Mouse (Mus musculus) lung, adult 18-20 months (tissue): ENCODE data around the gene Phf2.

Experiments used
- DNase-seq, 2 experiments: peaks; one replicate each; pipeline ENCODE4 v3.0.0; 2022; ENCODE audit warnings: mixed read lengths in 2 of 2

The Phf2 gene

GRCm38 (mm10) chr13:48870771-48871731 lies at the start of gene Phf2:
Gene Phf2, minus strand, starts transcription at chr13:48871119.
- peak in 1 of 2 experiments; percentile 29 for DNase-seq

DNA sequence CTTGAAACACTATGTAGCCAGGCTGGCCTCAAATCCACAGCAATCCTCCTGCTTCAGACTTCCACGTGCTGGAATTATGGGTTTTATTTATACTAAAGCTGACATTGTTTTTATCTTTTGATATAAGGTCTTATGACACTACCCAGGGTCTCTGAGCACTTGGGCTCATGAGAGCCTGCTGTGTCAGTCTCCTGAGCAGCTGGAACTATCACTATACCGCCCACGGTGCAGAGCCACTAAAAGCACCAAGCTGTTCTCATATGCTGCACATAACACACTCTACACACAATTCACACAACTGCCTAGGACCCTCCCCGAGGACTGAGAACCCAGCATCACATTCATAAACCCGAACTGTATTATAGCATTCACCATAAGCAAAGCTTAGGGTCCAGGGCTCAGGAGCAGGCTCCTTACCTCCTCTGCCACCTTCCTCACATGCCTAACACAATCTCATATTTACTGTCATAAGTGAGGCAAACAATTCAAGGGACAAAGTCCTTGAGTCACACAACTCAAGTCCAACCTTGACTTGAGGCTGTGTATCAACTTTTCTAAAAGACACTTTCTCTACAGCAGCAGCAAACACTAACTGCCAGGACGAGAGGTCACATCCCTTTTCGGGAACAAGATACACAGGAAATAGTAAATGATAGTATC lies 49.0 kb upstream of the Phf2 start:
- DNase-seq = no peak

DNA sequence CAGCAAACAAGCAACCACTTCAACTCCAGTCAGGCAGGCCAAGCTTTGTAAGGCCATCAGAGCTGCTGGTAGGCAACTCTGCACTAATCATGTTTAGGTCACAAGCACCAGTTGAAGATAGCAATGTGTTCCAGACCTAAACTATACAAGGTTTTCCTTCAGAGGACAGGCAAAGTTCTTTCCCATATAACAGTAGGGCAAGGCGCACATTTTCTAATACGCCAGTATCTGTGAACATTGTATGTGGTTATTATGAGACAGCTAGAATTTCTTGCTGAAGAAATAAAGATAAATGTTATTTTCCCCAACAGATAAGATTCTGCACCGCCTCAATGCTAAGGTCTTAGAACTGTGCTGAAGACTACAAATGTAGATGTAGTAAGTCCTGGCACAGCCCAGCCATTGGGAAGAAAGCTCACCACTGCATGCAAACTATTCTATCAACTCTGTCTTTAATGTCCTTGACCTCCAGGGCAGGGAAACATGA lies 46.2 kb upstream of the Phf2 start:
- DNase-seq = no peak

DNA sequence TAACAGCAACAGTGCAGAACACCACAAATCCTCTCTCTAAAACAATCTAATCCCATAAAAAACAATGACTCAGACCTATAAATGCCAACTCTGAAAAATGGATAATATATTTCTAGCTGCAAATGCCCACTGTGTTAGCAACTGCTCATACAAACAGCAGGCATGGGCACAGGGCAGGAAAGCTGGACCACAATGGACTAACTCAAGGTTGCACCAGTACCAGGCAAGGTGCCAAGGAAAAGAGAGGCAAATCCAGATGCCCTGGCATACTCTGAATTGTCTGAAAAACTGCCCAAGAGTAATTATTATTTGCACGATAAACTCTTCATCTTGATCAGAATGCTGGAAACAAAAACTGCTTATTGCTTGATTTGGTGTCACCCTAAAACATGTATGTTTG lies 42.8 kb upstream of the Phf2 start:
- no peak for DNase-seq

- no peak for DNase-seq
These were observed 42.2 kb upstream of the Phf2 start for GRCm38 (mm10) chr13:48913141-48913540.

GRCm38 (mm10) chr13:48911426-48911825 lies 40.5 kb upstream of the Phf2 start:
- no peak for DNase-seq

- DNase-seq = no peak
These were observed 34.5 kb upstream of the Phf2 start for GRCm38 (mm10) chr13:48905458-48905857.

DNA sequence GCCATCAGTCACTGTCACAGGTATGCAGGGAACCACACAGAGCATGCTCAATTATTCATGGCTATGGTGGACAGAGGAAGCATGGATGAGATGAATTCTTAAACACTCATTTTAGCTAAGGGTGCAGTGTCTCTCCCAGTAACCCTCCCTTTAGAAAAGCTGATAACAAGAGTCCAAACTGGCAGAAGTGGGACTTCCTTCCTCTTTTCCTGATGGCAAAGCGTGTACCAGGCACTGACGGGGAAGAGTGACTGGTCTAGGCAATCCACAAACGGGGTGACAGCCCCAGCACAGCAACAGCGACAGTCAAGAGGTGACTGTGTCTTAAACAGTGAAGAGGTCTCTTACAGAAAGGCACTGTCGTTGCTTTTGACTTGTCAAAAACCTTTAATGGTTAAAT lies 24.5 kb upstream of the Phf2 start:
- no peak for DNase-seq

DNA sequence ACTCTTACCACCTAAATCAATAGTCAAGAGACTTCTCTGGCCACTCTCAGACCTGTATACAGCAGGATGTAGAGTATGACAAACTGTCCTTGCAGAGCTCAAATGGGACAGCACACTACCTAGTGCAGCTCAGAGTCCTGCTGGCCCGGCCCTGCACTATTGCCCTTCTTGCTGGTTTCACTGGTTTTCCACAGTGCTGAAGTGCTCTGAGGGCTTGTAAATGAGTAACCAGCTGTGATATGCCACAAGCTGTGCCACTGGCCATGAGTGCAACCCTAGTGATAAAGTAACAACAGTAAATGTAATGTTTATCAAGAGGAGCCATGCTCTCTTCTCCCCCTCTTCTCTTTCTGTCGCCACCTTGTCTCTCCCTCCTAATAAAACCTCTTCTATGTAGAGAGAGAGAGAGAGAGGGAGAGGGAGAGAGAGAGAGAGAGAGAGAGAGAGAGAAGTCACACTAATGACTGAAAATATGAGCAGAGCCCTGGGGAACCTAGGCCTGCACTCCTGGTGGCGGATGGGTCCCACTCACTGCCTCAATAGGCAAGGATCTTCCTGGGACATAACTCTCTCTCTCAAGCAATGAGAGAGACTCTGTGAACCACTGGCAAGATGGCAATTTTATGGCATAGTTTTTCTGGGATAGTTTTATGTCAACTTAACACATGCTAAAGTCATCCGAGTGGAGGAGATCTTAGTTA lies 19.5 kb upstream of the Phf2 start:
- peak in 1 of 2 experiments; percentile 43 for DNase-seq

- peak; percentile 98 to 99 for DNase-seq
These were observed 7.6 kb upstream of the Phf2 start for GRCm38 (mm10) chr13:48878534-48878933.

DNA sequence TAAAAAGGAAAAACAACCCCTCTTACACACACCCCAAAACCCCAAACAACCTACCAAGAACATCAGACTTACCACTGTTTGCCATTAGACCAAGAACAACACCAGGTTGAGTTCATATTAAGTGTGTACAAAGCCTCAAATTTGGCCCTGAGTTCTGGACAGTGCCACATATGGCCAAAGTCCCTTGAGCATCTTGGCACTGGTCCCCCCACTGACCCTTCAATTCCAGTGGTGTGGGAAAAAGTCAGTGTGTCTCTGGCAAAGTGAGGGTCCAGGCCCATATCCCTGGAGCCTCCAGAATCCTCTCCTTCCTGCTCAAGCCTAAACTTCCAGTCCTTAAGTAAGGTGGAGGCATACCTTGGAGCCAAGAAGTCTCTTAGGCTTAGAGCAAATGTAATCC lies 6.9 kb upstream of the Phf2 start:
- DNase-seq = no peak

GRCm38 (mm10) chr13:48872726-48873125 lies 1.8 kb upstream of the Phf2 start:
- DNase-seq = no peak

DNA sequence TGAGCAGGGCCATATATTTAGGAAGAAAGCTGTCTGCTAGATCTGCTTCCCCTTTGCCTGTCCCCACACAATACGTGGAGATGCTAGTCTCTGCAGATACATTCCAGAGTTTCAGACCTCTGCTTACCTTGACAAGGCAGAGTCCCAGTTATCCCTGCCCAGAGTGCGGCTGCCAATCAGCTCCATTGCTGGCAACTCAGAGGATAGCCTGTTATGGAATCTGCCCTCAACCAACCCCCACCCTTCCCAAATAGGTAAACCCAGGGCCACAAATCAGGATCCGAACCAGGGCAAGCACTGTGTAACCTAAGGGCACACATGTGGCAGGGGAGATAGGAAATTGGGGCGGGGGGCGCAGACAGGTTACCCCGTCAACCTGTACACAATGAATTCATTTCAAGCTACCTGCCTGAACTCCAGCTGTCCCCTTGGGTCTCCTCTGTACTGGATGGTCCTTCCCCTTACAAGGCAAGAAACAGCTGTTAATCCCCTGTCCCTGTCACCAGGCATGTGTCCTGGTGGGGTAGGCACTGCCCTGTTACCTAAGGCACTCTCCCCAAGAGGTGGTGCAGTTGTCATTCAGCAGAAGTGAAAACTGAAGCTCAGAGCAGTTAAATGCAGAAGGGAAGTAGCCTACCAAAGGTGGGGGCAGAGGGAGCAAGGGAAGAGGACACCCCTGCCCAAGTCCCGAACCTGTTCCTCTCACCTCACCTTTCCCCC lies 1.1 kb upstream of the Phf2 start:
- DNase-seq = peak in 1 of 2 experiments; percentile 24

DNA sequence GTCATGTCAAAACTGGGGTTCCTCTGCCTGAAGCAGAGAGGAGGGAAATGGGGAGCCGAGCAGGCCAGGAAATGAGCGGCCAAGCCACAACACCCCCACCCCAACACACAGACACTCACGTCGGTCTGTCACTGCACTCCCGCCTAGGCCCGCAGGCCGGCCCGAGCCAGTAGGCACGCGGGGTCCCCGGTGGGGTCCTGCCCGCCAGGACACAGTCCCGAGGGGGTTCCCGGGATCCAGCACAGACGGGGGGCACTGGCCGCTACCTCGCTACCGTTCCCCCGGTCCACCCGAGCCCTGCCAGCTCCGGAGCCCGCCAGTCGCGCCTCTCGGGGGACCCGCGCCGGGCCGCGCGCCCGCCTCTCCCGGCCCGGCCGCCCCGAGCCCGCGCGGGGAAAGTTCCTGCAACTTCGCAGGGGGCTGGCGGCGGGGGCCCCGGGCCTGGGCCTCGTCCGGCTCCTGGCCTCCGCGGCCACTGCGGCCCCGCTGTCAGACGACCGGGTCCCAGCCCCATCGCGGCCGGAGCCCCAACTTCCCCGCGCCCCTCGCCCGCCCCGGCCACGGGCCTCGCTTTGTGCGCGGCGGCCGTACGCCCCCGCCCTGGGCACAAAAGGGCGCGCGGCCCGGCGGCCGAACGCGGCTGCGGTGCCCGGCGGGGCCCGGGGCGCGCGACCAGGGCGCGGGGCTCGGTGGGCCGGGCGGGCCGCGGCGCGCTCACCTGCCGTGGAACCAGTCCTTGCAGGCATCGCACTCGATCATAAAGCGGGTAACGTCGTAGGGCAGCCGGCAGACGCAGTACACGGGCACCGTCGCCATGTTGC lies 759 bp downstream of the Phf2 start:
- peak in 1 of 2 experiments; percentile 48 for DNase-seq

DNA sequence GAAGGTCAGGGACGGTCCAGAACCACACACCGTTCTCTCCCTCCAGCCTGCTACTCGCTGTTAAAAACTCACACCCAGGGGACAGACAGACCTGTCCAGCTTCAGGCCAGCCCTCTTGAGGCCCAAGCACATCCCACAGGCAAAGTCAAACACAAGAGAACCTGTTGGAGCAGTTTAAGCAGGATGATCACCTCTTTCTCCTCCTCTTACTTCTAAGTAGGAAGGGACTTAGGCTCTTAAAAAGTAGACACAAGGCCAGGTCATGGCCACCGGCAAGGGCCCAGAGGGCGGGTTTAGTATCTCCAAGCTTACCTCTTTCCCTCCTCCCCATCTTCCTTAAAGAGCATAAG lies 1.3 kb downstream of the Phf2 start:
- DNase-seq = peak; percentile 58 to 73

DNA sequence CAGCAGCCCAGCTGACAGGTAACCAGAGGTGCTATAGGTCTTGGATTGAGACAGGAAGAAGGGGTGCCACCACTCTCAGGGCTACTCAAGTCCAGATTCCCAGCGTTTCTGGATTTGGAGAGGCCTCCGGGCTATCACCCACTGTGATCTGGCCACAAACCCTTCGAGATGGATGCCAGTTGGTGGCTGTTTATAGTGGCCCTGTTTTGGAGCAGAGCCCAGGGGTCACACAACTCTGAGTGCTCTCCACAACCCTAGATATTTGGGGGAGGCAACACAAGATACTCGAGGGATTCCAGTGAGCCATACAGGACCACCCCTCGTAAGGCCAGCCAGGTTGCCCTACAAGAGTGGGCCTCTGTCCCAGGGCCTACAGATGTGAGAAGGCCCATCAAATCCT lies 1.8 kb downstream of the Phf2 start:
- DNase-seq = no peak

DNA sequence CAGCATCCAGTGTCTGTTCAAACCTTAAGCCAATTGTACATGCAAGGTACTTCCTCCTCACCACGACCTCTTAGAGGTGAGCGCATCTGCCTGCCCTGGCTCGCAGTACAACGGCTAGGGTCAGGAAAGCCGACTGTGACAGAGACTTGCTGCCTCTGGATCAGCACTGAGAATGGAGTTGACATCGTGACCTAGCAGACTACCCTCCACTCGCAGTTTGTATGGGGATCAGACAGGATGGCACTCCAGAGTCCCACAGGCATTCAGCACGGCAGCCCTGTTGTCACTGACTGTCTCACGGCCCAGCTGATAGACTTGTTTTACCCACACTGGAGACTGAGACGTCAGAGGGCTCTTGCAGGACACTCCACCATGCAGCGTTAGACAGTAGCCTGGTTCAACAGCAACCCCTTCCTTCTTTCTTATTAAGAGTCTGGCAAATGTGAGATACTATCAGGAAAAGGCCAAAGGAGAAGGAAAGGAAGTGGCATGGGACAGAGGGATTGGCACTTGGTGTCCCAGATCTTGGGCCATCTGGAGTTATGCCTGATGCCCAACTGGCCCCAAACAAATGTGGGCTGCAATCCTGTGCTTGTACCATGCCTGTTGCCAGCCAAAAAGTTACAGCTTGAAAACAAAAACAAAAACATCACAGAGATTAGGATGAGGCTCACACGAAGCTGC lies 6.1 kb downstream of the Phf2 start:
- no peak for DNase-seq

DNA sequence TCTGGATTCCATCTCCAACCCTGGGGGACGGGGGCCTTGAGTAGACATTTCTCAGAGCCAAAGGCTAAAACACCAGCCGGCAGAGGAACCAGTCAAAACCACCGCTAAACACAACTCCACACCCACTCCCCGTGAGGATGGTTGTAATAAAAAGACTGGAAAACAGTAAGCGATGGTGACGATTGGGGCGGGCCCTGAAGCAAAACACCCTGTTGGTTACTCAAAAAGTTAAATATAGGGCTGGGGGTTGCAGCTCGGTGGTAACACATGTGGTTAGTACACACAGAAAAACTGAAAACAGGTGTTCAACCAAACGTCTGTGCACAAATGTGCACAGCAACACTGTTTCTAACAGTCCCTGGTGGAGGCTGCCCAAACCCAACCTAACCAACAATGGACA lies 7.4 kb downstream of the Phf2 start:
- no peak for DNase-seq

- no peak for DNase-seq
These were observed 9.0 kb downstream of the Phf2 start for GRCm38 (mm10) chr13:48861913-48862312.

DNA sequence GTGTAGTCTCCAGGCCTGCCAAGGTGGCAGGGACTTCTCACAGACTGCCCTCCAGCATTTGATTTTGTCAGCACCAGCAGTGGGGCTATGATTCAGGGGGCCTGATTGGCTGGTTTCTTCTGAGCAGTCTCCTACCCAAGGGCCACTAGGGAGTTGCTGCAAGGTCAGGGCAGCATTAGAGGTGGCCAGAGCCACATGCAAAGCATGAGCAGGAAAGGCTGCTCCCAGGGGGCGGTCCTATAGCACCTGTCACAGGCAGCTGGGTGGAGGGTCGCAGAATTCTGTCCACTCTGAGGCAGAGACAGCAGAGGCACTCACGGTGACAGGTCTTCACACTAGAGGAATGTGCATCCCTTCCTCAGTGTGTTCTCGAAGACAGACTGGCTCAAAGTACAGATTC lies 12.1 kb downstream of the Phf2 start:
- DNase-seq = no peak

DNA sequence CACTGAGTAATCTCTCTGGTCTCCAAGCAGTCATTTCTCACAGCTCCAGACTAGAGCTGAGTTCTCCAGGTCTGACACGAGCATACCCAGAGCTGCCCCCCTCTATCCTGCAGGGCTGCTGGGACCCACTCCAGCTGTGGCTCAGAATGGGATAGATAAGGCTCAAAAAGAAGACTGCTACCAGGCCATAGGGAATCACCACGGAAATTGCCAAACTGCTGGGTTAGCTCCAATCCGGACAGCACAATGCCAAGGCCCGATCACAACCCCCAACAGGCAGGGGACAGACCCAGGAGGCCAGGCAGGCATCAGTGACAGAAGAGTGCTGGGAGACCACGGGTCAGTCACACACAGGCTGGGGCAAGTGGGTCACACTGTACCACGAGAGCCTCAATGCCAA lies 12.9 kb downstream of the Phf2 start:
- no peak for DNase-seq
